Mouse (Mus musculus) thymus, postnatal 4 days (tissue): ENCODE results near the gene Aspscr1.
"Not testable (repeated sequence)": the region's sequence is repeated elsewhere in the genome, so short reads cannot be mapped to it uniquely, and the experiment has no call there.

ENCODE experiments used
- DNase-seq: peaks from one replicate; pipeline ENCODE4 v3.0.0; 2021

The Aspscr1 gene

DNA sequence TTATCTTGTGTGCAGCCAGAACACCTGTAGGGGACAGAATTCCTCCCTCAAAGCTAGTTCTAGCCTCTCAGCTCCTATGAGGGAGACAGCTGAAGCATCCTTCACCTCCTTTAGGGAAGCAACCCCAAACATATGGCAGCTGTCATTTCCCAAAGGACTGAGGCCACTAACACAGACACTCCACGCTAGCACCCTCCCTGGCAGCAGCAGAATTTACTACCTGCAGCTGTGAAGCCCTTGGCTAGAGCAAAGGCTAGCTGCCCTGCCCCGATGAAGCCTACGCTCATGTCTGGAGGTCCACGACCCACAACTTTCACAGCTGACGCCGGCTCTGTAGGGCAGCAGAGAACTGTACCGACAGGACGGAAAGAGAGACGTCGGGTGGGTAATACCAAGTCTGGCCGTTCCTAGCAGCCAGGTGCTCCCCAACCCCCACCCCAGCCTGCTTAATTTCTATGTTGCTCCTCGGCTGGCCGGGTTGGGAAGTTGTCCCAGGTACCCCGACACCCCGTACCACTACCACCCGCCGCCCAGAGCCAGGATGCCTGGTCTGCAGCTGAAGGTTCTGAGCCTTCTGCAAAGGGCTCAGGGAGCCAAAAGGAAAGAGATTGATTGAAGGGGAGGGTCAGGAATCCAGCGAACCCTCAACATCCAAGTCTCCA lies 29.7 kb upstream of the Aspscr1 start:
- peak; percentile 57 for DNase-seq

DNA sequence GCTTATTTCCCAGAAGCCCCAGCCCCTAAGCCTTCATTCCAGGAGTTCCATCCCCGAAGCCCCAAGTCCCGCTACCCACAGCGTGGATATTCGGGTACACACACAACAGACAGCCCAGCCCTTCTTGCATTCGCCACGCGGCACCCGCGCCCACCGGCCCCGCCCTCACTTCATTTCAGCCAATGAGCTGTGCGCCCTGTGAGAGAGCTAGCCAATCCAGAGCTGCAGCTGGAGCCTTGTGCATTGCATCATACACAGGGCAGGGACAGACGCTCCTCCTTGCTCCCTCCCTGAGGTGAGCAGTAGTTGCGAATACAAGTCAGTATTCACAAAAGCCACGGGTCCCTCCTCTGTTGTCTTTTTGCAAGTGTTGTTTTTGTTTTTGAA lies 29.2 kb upstream of the Aspscr1 start, which contains the start of gene Pycr1:
Pycr1 (minus strand) TSS at position 169 of the 387 bp plus-strand sequence.
- DNase-seq = peak; percentile 96

DNA sequence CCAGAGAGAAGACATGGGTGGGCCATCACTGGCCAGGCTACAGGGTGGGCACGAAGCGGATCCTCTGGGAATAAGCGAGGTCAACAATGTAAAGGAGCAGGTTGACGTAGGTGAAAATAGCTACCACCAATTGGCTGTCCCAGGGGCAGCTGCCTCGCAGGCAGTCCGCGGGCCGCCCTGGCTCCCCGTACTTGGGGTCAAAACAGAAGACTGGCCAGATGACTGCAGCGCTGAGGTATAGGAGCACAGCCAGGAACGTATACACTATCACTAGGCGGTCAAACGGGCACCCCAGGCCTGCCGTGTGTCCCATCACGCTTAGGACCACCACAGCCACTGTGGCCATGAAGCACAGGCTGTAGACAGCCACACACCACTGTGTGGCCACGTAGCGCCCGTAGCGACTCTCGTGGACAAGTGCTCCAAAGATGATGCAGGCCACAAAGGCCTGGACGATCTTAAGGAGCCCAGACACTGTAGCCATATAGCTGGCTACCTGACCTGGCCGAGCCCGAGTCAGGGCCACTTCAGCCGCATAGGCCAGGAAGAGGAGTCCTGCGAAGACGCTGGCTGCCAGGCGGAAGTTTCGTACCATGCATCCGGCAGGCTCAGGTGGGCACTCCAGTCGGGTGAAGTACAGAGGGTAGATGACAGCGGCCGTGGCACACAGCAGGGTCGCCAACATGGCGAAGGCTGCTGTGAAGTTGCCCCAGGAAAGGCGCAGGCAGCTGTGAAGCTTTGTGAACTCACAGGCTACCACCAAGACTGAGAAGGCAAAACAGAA lies 25.5 kb upstream of the Aspscr1 start:
- DNase-seq = peak; percentile 32

DNA sequence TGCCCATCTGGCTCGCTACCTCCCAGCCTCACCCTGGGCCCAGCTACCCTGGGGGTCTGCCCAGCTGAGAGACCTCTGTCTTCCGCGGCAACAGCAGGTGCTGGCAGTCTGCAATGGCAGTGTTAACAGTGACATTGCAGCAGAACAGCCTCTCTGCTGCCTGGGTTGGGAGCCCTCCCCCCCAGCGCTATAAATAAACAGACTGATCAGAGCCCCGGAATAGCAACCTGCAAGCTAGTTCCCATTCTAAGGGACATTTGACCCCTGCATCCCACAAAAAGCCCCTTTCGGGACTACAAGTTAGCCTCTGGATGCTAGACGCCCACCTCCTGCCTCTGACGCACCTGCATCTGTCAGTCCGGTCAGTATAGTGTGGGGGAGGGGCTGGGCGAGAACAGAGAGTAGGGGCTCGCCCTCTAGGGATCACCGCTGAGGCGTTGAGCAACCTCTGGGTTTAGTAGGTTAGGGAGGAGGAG lies 24.7 kb upstream of the Aspscr1 start, which contains the start of gene Myadml2:
Myadml2 (minus strand) TSS at position 158 of the 476 bp plus-strand sequence.
- peak; percentile 67 for DNase-seq

DNA sequence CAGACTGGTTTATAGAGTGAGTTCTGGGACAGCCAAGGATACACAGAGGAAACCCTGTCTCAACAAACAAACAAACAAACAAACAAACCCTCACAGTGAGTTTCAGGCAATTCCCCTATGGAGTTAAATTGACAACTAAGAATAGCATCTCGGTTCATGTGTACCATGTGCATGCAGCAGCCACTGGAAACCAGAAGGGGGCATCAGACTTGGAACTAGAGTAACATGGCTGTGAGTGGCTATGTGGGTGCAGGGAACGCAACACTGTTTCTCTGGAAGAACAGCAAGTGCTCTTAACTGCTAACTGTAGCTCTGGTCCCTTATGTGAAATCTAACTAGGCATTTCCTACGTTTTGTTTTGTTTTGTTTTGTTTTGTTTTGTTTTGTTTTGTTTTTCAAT lies 20.9 kb upstream of the Aspscr1 start:
- DNase-seq = no peak

DNA sequence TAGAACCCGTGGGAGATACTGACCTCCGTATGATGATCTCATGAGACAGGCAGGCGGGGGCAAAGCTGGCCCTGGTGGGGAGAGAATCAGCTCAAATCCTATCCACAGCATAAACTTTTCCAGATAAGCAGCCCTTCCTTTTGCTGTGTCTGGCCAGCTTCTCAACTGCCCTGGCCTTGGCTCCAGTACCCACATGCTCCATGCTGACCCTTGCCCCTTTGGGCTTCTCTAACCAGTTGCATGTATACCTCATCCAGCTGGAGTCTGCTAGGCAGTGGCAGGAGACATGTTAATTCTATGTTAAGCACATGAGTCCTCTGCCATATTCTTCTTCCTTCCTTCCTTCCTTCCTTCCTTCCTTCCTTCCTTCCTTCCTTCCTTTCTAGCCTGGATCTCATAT lies 18.0 kb upstream of the Aspscr1 start:
- DNase-seq = no peak

DNA sequence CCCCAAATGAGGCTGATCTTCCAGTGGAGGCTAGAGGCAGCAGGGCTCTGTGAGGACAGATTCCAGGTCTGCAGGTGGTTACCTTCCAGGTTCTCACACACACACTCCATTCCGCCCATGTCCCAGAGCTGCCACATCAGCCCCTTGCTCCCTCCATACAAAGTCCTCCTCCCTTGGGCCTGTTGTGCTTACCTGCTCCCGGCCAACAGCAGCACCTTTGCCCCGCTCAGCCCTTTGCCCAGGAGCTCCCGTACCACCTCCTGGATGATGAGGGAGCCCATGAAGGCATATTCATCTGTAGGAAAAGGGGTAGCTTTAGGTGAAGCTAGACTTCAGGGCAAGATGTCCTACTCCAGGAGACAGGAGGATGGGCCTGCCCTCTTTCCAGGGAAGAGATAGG lies 15.5 kb upstream of the Aspscr1 start:
- no peak for DNase-seq

DNA sequence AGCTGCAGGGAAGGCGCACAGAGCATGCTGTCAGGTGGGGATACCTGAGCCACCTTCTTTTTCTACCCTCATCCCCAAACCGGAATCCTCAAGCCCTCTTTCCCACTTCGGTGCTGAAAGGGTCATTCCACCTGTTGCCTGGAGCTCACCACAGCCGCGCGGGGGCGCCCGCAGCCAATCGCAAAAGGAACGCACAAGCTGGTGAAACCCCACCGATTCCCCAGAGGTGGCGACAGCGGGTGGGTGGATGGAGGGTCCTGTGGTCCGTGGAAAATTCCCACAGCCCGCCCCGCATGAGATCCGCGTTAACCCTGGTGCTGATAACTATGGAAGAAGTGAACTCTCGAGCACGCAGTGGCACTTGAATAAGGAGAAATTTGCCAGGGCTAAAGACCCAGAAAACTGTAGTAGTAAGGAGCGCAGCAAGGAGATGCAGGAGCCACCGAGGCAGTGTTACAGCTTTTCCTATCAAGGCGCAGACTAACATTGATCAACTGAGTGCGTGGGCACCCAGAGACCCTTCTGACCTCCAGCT lies 13.8 kb upstream of the Aspscr1 start:
- peak; percentile 94 for DNase-seq

DNA sequence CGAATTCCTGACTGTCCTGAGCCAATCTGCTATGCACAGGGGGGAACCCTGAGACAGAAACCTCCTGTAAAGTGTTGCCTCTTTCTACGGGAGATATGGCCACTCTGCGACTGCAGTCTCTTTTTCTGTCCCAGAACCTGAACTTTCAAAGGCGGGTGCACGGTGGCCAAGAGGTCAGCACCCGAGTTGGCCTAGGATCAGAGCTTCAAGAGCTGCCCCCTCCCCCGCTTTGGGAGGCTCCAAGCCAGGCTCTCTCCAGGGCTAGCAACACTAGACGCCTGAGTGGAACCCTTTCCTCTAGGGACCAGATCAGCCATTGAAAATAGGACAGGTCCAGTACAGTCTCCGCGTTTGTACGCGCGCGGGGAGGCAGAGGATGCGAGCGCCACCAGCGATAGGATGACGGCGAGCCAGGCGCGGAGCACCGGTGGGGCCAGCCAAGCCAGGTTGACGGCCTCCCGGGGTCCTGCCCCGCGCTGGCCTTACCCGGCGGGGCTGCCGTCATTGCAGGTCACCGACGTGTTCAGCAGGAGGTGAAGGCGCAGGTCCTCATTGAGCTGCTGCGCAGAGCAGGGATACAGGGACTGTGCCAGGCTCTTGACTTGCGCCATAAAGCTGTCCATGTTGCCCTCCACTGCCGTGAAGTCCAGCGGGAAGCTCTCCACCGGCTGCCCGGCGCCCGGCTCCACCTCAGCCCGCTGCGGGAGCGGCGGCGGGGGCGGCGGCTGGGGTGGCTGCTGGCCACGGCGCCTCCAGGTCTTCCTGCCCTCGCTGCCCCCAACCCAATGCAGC lies 13.1 kb upstream of the Aspscr1 start:
- peak; percentile 42 for DNase-seq

DNA sequence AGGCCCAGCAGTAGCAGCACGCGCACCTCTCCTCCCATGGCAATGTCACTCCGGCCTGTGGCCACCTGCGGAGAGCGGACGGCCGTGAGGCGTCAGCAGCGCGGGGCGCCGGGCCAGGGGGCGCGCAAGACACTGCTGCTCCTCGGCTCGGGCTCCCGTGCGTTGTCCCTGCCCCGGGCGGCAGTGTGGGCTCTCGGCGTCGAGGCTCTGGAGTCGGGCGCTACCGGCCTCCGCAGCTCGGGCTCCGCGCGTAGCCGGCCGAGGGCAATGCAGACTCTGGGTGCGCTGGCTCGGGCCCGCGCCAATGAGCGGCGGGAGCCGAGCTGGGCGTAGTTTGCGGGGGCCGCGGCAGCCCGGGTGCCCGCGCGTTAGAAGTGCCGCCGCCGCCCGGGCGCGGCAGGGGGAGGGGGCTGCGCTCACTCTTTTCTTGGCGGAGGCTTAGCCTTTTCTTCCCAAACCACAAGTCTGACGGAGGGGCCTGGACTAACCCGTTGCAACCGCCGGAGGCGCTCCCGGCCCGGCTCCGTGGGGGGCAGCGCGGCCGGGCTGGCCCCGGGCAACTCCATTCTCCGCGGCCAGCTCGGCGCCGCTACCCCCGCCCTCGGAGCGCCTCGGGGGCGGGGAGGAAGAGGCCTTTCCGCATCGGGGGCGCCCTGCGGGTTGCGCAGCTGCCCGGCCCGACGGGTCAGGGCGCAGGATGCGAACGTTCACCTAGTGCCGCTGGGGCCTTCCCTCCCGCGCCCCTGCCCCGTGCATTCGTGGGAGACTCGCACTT lies 12.3 kb upstream of the Aspscr1 start:
- peak; percentile 54 for DNase-seq

DNA sequence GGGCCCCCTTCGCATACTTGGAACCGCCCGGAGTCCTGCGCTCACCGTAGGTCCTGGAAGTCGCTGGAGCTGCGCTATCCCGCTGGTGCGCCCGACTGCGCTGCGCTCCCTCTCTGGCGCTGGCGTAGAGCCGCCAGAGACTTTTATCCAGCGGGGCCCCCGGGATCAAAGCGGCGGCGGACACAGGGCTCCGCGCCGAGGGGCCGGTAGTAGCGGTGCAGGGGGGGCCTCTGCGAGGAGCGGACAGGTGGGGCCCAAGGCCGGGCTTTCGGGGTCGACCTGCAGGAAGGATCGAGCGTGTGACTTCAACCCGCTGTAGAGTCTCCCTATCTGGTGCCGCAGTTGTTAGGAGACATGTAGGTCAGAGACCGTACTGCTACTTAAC lies 11.7 kb upstream of the Aspscr1 start, which contains the start of gene Notum:
Notum (minus strand) TSS at position 100 of the 385 bp plus-strand sequence.
- peak; percentile 29 for DNase-seq

DNA sequence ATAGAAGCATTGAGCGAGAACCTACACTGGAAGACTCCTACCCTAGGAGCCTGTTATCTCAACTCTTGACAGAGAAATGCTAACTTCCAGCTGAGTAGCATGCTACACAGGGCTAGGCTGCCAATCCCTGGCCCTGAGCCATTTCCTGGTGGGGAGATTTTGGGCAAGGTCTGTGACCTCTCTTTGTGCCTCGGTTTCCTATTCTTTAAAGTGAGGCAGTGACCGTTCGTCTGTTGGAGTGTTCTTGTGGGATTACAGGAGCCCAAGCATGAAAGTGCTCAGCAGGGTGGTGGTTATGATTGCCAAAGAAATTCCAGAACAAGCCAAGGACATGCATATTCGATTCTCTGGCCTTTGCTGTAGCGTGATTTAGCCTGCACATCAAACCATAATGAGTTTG lies 10.0 kb upstream of the Aspscr1 start:
- no peak for DNase-seq

DNA sequence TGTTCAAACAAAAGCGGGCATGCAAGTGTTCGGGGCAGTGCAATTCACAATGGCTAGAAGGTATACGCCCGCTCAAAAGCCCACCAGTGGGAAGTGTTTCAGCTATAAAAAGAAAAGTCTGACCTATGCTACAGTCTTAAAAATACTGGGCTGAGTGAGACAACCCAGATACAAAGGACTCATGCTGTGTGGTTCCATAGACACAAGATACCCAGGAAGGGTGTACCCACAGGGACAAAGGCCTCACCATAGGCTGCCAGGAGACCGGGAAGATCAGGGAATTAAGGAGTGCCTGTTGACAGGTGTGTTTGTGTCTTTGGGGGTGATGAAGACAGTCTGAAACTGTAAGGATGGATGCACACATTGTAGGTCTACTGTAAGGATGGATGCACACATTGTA lies 9.1 kb upstream of the Aspscr1 start:
- DNase-seq = no peak

DNA sequence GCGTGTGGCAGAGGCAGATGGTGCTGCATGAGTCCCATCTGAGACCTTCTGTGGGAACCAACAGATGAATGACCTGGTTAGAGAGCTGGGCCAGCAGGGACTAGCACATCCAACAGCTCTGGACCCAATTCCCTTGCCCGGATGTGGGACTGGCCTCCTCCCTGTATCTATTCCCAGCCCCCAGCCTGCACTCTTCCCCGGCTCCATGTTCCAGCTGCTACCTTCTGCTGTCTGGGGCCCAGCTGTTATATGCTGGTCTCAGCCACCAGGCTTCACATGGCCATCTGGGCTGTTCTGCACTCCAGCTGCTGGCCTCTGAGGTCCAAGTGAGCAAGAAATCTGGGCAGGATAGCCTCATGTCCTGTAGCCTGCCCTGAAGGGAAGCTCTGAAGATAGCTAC lies 7.4 kb upstream of the Aspscr1 start:
- no peak for DNase-seq

DNA sequence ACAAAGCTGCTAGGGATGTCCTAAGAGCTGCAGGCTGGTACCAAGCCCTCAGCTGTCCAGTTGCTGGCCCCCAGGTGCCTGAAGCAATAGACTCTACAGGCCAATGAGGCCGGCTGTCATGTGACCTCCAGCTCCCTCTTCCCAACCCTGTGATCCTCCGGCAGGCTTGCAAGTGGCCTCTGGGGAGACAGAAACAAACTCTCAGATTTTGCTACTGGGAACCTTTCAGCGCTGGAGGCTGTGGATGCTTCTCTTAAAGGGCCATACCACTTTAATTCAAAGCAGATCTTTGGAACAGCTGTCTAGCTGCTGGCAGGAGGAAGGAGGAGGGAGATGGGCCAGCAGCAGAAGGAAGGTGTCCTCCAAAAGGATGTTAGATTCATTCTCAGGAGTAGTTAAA lies 6.2 kb upstream of the Aspscr1 start:
- DNase-seq = no peak

DNA sequence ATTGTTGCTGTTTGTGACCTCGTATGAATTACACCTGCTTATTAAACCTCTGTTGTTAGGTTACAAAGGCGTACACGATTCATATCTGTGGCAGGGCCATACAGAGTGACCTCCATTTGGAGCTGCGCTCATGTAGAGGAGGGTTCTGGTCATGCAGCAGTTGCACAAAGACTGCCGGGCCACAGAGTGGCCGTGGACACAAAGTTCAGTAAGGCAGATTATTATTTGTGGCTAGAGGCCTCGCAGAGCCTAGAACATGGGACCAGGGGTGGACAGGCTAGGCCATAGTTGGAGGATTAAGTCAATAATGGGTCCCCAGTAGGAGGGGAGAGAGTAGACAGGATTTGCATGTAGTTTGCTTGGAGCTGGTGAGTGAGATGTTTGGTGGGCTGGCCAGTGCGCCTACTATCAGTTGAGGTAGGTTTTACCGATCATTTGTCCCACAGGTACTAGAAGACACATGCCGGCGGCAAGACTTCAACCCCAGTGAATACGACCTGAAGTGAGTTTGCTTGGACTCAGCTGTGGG lies 885 bp downstream of the Aspscr1 start:
- DNase-seq = peak; percentile 25

DNA sequence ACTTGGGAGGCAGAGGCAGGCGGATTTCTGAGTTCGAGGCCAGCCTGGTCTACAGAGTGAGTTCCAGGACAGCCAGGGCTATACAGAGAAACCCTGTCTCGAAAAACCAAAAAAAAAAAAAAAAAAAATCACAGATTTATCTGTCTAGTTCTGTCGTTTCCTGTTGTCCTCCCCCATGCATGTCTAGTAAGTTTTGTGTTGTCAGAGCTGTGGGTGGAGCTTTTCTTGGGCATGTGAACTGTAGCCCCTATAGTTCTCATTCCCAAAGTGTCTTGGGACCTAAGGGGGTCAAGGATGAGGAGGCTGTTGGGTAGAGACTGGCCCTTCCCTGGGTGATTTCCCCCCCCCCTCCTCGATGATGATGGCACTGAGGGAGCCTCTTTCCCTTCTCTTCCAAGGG lies 3.1 kb downstream of the Aspscr1 start:
- not testable (repeated sequence) for DNase-seq

DNA sequence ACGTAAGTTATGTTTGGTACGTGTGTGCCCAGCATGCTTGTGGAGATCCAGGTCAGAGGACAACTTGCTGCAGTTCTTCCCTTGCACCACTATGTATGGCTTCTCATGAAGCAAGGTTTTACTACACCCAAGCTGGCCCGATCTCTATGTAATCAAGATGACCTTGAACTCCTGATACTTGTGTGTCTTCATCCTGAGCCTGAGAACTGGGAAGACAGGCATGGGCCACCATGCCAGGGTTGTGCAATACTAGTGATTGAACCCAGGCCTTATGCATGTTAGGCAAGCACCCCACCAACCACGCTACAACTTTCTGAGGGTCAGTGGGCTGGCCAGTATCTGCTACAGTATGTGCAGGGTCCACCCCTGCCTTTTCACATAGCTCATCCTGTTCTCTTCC lies 4.2 kb downstream of the Aspscr1 start:
- DNase-seq = no peak

DNA sequence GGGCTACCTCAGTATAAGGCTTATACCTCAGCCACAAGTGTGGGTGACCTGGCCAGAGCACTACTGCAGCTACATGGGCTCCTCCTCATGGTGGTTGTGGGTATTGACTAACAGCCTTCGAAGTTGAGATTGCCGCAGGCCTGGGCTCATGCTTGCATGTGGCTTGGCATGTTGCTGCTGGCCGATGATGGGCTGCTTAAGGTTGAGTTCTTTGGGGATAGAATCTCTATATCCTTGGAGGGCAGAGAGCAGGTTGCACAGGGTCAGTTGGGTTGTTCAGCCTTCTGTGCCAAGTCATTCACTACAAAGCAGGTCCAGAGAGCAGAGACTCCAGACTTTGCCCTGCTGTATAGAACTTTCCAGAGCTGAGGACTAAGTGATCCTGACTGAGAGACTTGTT lies 7.1 kb downstream of the Aspscr1 start:
- DNase-seq = peak; percentile 37

DNA sequence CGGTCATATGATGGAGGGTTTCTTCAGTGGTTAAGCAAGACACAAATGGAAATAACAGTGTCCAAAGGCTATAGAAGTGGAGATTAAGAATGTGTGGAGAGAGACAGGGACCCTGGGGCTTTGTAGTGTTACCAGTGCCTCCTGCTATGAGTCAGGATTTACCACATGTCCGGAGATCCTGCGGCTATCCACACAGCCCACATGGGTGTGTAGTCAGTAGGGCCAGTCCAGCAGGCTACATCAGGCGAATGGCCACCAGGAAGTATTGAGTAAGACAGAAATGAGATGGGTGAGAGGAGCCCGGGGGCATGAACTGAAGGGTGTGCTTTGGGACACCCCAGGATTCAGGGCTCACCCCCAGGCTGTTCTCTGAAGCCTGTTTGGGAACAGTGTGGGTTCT lies 9.9 kb downstream of the Aspscr1 start:
- no peak for DNase-seq

DNA sequence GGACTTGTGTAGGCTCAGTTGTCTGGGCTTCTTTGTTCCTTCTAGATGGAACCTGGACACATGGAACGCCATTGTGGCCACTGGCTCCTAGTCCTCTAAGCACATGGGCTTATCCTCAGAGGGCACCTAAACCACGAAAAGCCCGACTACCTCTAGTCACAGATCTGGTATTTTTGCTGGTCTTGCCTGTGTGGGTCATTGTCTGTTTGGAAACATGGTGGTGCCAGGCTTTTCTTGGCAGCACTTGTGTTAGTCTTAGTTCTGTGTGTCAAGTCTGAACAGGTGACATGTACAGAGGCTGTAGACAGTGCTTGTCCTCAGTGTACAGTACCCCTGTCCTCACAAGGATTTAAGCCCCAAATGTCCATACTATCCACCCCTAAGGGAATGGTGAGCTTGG lies 10.8 kb downstream of the Aspscr1 start:
- DNase-seq = no peak

DNA sequence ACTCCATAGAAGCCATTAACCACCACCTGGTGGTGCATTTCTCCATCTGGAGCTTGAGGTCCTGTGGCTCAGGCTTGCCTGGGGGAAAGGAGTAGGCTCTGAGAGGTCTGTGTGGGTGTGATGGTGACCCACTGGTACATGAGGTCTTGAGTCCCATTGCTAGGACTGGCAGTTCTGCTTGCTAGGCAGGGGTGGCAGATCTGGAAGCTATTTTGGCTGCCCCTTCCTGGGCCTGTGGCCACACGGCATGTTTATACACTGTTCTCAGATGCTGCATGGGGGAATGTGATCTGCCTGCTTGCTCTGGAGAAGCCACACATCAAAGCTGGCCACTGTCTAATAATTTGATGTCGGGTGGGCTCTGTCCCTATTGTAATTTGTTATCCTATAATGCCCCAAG lies 11.3 kb downstream of the Aspscr1 start:
- DNase-seq = no peak
